Mouse (Mus musculus): Measurements from ENCODE around the gene Patl2. TPM values are rescaled to one million over a fixed set of nuclear protein-coding genes. Genes with fewer than 3 reads are reported as not detected.
"Not testable (repeated sequence)": the region's sequence is repeated elsewhere in the genome, so short reads cannot be mapped to it uniquely, and the experiment has no call there.

Patl2 gene
- polyA plus RNA-seq, 1 experiment from 2014 or later: 0.04 TPM

GRCm38 (mm10) chr2:122221798-122222197 lies 35.8 kb upstream of the Patl2 start:
- Histone ChIP-seq H3K4me2 (ENCODE audit: low read depth, low read length) (no peak overlapping the region), H3K36me3 (ENCODE audit: control insufficient read depth, insufficient read depth) (no peaks in the 10 kb centered on the region), H3K4me1 (ENCODE audit: control insufficient read depth, low read depth, low read length) (peaks cover 14% of the 10 kb centered on the region), H3K27ac (ENCODE audit: low read length) (no peak overlapping the region), H3K4me3 (ENCODE audit: low read depth, low read length) (no peak overlapping the region), H3K9ac (ENCODE audit: low read depth, low read length) (no peak overlapping the region), H3K27me3 (ENCODE audit: control insufficient read depth, insufficient read depth, low read depth, low read length) (no peaks in the 10 kb centered on the region), H3K9me3 (replicated peaks; ENCODE audit: control insufficient read depth, low read length) (no peaks in the 10 kb centered on the region)
- ATAC-seq (ENCODE audit: low read depth): peak; percentile 51; the same call in 1 of the 2 replicates
- 32% methylated on average over 5 of the region's 5 CpGs for WGBS (ENCODE audit: insufficient replicate concordance)

GRCm38 (mm10) chr2:122221378-122221777 lies 35.4 kb upstream of the Patl2 start:
- Histone ChIP-seq H3K27me3 (ENCODE audit: control insufficient read depth, insufficient read depth, low read depth, low read length) (no peaks in the 10 kb centered on the region), H3K4me2 (ENCODE audit: low read depth, low read length) (no peak overlapping the region), H3K9ac (ENCODE audit: low read depth, low read length) (no peak overlapping the region), H3K27ac (ENCODE audit: low read length) (no peak overlapping the region), H3K9me3 (replicated peaks; ENCODE audit: control insufficient read depth, low read length) (no peaks in the 10 kb centered on the region), H3K4me1 (ENCODE audit: control insufficient read depth, low read depth, low read length) (peaks cover 11% of the 10 kb centered on the region), H3K36me3 (ENCODE audit: control insufficient read depth, insufficient read depth) (no peaks in the 10 kb centered on the region), H3K4me3 (ENCODE audit: low read depth, low read length) (no peak overlapping the region)
- 13% methylated on average over 4 of the region's 4 CpGs for WGBS (ENCODE audit: insufficient replicate concordance)
- no peak for ATAC-seq (ENCODE audit: low read depth)

DNA sequence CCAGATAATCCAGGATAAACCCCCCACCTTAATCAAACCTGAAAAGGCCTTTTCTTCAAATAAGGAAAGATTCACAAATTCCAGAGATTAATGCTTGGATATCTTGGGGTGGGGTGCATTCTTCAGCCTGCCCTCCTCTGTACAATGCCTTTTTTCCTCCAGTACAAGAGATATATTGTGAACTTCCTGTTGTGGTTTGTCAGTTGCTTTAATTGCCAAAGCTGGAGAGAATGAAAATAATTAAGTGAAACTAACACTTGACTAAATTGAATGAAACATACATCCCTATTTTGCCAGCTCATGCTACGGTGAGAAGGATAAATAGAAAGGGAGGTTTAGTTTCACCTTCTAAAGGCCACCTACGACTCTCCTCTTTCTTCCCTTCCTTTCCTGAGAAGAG lies 32.2 kb upstream of the Patl2 start:
- no peak for ATAC-seq (ENCODE audit: low read depth)
- Histone ChIP-seq H3K9me3 (replicated peaks; ENCODE audit: control insufficient read depth, low read length) (no peaks in the 10 kb centered on the region), H3K27me3 (ENCODE audit: control insufficient read depth, insufficient read depth, low read depth, low read length) (no peaks in the 10 kb centered on the region), H3K4me3 (ENCODE audit: low read depth, low read length) (no peak overlapping the region), H3K4me2 (ENCODE audit: low read depth, low read length) (no peak overlapping the region), H3K4me1 (ENCODE audit: control insufficient read depth, low read depth, low read length) (peaks cover 8% of the 10 kb centered on the region), H3K27ac (ENCODE audit: low read length) (no peak overlapping the region), H3K36me3 (ENCODE audit: control insufficient read depth, insufficient read depth) (no peaks in the 10 kb centered on the region), H3K9ac (ENCODE audit: low read depth, low read length) (no peak overlapping the region)
- 34% methylated on average over 2 of the region's 2 CpGs for WGBS (ENCODE audit: insufficient replicate concordance)

DNA sequence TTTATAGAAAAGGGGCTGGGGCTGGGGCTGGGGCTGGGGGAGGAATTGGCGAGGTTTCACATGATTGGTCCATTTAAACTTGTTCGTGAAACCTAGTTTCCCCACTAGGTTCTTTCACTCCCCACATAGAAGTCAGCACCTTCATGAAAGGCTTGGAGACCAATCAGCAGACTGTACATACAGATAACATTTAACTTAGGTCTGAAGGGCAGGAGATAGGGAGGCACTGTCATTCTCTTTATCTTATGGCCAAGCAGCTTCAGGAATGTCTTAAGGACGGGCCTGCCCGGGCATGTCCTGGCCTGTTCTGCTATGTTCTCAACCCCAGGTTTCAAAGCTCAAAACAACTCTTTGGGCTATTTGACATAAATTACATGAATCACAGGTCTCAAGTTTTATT lies 31.1 kb upstream of the Patl2 start:
- H3K27ac ChIP-seq (ENCODE audit: low read length): peak overlapping the region; percentile 12; the same call in 1 of the 2 replicates
- peak; percentile 90 for ATAC-seq (ENCODE audit: low read depth)
- H3K4me1 ChIP-seq (ENCODE audit: control insufficient read depth, low read depth, low read length); H3K27me3 ChIP-seq (ENCODE audit: control insufficient read depth, insufficient read depth, low read depth, low read length); H3K9ac ChIP-seq (ENCODE audit: low read depth, low read length); H3K36me3 ChIP-seq (ENCODE audit: control insufficient read depth, insufficient read depth); H3K9me3 ChIP-seq (replicated peaks; ENCODE audit: control insufficient read depth, low read length); H3K4me2 ChIP-seq (ENCODE audit: low read depth, low read length); H3K4me3 ChIP-seq (ENCODE audit: low read depth, low read length): not testable (repeated sequence)
- 44% methylated on average over 4 of the region's 4 CpGs for WGBS (ENCODE audit: insufficient replicate concordance)

DNA sequence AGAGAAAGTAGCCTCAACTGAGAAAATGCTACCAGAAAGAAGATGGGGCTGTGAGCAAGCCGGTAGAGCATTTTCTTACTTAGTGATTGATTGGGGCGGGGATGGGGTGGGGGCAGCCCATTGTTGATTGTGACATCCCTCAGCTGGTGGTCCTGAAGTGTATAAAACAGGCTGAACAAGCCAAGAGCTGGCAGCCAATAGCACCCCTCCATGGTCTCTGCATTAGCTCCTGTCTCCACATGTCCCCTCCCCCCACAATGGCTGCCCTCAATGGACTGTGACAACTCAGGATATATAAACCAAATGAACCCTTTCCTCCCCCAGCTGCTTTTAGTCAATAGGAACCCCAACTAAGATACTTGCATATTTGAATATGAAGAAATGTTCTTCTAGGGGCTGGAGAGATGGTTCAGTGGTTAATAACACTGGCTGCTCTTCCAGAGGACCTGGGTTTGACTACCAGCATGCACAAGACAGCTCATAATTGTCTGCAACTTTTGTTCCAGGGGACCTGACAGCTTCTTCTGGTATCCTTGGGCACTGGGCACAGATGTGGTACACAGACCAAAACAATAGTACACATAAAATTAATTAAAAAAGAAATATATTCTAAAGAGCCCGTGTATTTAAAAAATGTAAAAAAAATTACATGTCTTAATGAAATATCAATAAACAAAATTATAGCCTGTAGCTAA lies 24.7 kb upstream of the Patl2 start:
- Histone ChIP-seq H3K27me3 (ENCODE audit: control insufficient read depth, insufficient read depth, low read depth, low read length) (no peaks in the 10 kb centered on the region), H3K4me1 (ENCODE audit: control insufficient read depth, low read depth, low read length) (no peaks in the 10 kb centered on the region), H3K9me3 (replicated peaks; ENCODE audit: control insufficient read depth, low read length) (no peaks in the 10 kb centered on the region), H3K27ac (ENCODE audit: low read length) (no peak overlapping the region), H3K4me3 (ENCODE audit: low read depth, low read length) (no peak overlapping the region), H3K9ac (ENCODE audit: low read depth, low read length) (no peak overlapping the region), H3K4me2 (ENCODE audit: low read depth, low read length) (no peak overlapping the region), H3K36me3 (ENCODE audit: control insufficient read depth, insufficient read depth) (no peaks in the 10 kb centered on the region)
- 77% methylated on average over 3 of the region's 3 CpGs for WGBS (ENCODE audit: insufficient replicate concordance)
- ATAC-seq (ENCODE audit: low read depth): no peak

DNA sequence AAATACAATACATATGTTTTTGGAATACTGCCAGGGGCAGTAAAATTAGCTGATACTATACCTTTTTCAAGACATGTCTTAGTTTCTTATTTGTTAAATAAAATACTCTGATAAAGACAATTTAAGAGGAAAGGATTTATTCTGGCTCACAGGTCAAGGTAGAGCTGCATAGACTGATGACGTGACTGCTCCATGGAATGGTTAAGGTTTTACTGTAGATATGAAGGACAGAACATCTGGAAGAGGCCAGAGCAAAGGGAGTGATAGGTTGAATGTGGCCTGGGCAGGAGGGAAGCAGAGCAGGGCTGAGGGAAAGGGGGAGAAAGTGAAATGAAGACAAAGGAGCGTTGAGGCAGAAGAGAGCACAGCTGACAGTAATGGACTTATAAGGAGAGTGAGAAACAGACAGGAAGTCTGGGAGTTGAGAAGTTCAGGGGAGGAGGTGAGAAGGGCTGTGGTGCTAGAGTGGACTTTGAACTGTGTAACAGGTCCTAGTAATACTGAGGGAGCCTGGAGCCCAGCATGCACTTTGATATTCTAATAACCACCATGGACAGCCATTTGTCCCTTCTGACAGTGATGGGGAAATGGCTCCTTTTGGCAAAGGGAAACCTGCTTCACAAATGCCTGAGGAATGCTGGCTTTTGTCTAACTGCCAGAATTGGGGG lies 20.6 kb upstream of the Patl2 start:
- no peak overlapping the region for H3K27ac ChIP-seq (ENCODE audit: low read length)
- WGBS (ENCODE audit: insufficient replicate concordance): 47% methylated on average over 2 of the region's 2 CpGs
- H3K27me3 ChIP-seq (ENCODE audit: control insufficient read depth, insufficient read depth, low read depth, low read length): no peaks in the 10 kb centered on the region
- H3K4me1 ChIP-seq (ENCODE audit: control insufficient read depth, low read depth, low read length): no peaks in the 10 kb centered on the region
- no peaks in the 10 kb centered on the region for H3K9me3 ChIP-seq (replicated peaks; ENCODE audit: control insufficient read depth, low read length)
- no peak overlapping the region for H3K4me3 ChIP-seq (ENCODE audit: low read depth, low read length)
- no peak for ATAC-seq (ENCODE audit: low read depth)
- no peaks in the 10 kb centered on the region for H3K36me3 ChIP-seq (ENCODE audit: control insufficient read depth, insufficient read depth)
- no peak overlapping the region for H3K4me2 ChIP-seq (ENCODE audit: low read depth, low read length)
- H3K9ac ChIP-seq (ENCODE audit: low read depth, low read length): no peak overlapping the region

DNA sequence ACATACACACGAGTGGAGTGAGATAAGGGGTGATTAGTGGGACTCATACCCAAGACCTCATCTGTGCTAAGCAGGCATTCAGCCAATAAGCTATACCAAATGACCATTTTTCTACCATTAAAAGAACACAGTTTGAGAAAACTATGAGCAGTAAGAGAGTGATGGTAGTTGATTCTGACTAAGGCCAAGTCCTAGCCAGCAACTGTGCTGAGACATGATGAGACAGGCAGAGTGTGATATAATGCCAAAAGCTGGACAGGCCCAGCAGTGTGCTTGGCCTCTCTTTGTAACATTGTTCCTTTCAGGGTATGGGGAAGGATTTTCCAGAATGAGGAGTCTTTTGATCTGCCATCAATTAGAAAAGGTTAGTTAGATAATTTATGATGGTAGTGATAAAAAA lies 15.5 kb upstream of the Patl2 start:
- H3K9me3 ChIP-seq (replicated peaks; ENCODE audit: control insufficient read depth, low read length): no peaks in the 10 kb centered on the region
- no peak overlapping the region for H3K4me2 ChIP-seq (ENCODE audit: low read depth, low read length)
- no peak overlapping the region for H3K27ac ChIP-seq (ENCODE audit: low read length)
- no peak overlapping the region for H3K9ac ChIP-seq (ENCODE audit: low read depth, low read length)
- H3K4me1 ChIP-seq (ENCODE audit: control insufficient read depth, low read depth, low read length): no peaks in the 10 kb centered on the region
- no peaks in the 10 kb centered on the region for H3K36me3 ChIP-seq (ENCODE audit: control insufficient read depth, insufficient read depth)
- no peak overlapping the region for H3K4me3 ChIP-seq (ENCODE audit: low read depth, low read length)
- no peaks in the 10 kb centered on the region for H3K27me3 ChIP-seq (ENCODE audit: control insufficient read depth, insufficient read depth, low read depth, low read length)
- WGBS (ENCODE audit: insufficient replicate concordance): 29% methylated on average over 1 of the region's 1 CpGs
- ATAC-seq (ENCODE audit: low read depth): no peak

DNA sequence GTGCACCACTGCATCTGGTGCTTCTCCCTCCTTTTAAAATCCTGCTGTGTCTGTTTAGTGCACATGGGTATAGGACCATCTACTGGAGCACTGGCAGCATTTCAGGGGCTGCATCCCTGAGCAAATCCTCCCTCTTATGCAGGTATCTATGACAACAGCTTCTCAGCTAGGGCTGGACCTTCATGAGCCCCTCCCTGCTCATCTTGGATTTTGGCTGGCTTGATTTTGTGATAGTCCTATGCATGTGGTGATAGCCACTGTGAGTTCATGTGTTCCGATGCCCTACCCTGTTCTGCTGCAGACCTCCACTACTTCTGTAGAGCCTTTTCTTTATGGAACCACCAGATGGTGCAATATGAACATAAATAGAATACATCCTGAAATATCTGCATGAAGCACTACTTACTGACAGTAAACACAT lies 8.5 kb upstream of the Patl2 start:
- Histone ChIP-seq H3K9me3 (replicated peaks; ENCODE audit: control insufficient read depth, low read length) (no peaks in the 10 kb centered on the region), H3K27me3 (ENCODE audit: control insufficient read depth, insufficient read depth, low read depth, low read length) (no peaks in the 10 kb centered on the region), H3K27ac (ENCODE audit: low read length) (no peak overlapping the region), H3K4me3 (ENCODE audit: low read depth, low read length) (no peak overlapping the region), H3K4me1 (ENCODE audit: control insufficient read depth, low read depth, low read length) (no peaks in the 10 kb centered on the region), H3K9ac (ENCODE audit: low read depth, low read length) (no peak overlapping the region), H3K4me2 (ENCODE audit: low read depth, low read length) (no peak overlapping the region), H3K36me3 (ENCODE audit: control insufficient read depth, insufficient read depth) (no peaks in the 10 kb centered on the region)
- WGBS (ENCODE audit: insufficient replicate concordance): 53% methylated on average over 1 of the region's 1 CpGs
- no peak for ATAC-seq (ENCODE audit: low read depth)

- H3K9me3 ChIP-seq (replicated peaks; ENCODE audit: control insufficient read depth, low read length): no peaks in the 10 kb centered on the region
- no peak overlapping the region for H3K4me2 ChIP-seq (ENCODE audit: low read depth, low read length)
- H3K4me1 ChIP-seq (ENCODE audit: control insufficient read depth, low read depth, low read length): no peaks in the 10 kb centered on the region
- no peak for ATAC-seq (ENCODE audit: low read depth)
- H3K9ac ChIP-seq (ENCODE audit: low read depth, low read length): no peak overlapping the region
- H3K27me3 ChIP-seq (ENCODE audit: control insufficient read depth, insufficient read depth, low read depth, low read length): no peaks in the 10 kb centered on the region
- no peak overlapping the region for H3K27ac ChIP-seq (ENCODE audit: low read length)
- H3K4me3 ChIP-seq (ENCODE audit: low read depth, low read length): no peak overlapping the region
- no peaks in the 10 kb centered on the region for H3K36me3 ChIP-seq (ENCODE audit: control insufficient read depth, insufficient read depth)
- 49% methylated on average over 3 of the region's 3 CpGs for WGBS (ENCODE audit: insufficient replicate concordance)
Measured at GRCm38 (mm10) chr2:122191849-122192248, 5.9 kb upstream of the Patl2 start.

Measured in liver, embryonic 16.5 days (tissue).